Mouse (Mus musculus) adrenal gland, postnatal 25 days (tissue): ENCODE data around the gene Erbb4. TPM values are rescaled to one million over a fixed set of nuclear protein-coding genes. Genes with fewer than 3 reads are reported as not detected.
A peak's percentile ranks its signal among the peaks of the same experiment; 100 is the strongest.

Experiments used
- DNase-seq: peaks from one replicate; pipeline ENCODE4 v3.0.0; 2021; ENCODE audit warnings: mixed read lengths
- long read RNA-seq: library from polyadenylated mRNA; stranded (forward); transcript quantifications from one replicate; pipeline ENCODE4 v2.0.0, GENCODE M21; 2021
- total RNA-seq: library from RNA; stranded (reverse); gene quantifications from 2 replicates; pipeline ENCODE4 v1.2.3, GENCODE M21; 2021

Erbb4 gene
- 0.81 and 0.94 TPM in 2 replicates for total RNA-seq
- long read RNA-seq: 0 reads

- DNase-seq: peak; percentile 11
Observed at GRCm38 (mm10) chr1:69107485-69108158, at the start of gene Erbb4. Gene Erbb4 (minus strand): TSS chr1:69108059.

GRCm38 (mm10) chr1:69157346-69157745 lies 49.5 kb upstream of the Erbb4 start:
- DNase-seq: no peak

- DNase-seq: no peak
Observed at GRCm38 (mm10) chr1:69141341-69141740, 33.5 kb upstream of the Erbb4 start.

GRCm38 (mm10) chr1:69139519-69139868 lies 31.6 kb upstream of the Erbb4 start:
- DNase-seq: no peak

GRCm38 (mm10) chr1:69138856-69139518 lies 31.1 kb upstream of the Erbb4 start:
- DNase-seq: peak; percentile 18

- DNase-seq: no peak
Observed at GRCm38 (mm10) chr1:69124147-69124848, 16.4 kb upstream of the Erbb4 start.

GRCm38 (mm10) chr1:69118249-69118938 lies 10.5 kb upstream of the Erbb4 start:
- no peak for DNase-seq

GRCm38 (mm10) chr1:69108159-69108925 lies 483 bp upstream of the Erbb4 start:
- peak; percentile 54 for DNase-seq

- DNase-seq: peak; percentile 39
Observed at GRCm38 (mm10) chr1:69106937-69107461, 860 bp downstream of the Erbb4 start.

GRCm38 (mm10) chr1:69106322-69106761 lies 1.5 kb downstream of the Erbb4 start:
- DNase-seq: peak; percentile 56

- DNase-seq: peak; percentile 42
Observed at GRCm38 (mm10) chr1:69105493-69106321, 2.2 kb downstream of the Erbb4 start.

- no peak for DNase-seq
Observed at GRCm38 (mm10) chr1:69105096-69105492, 2.8 kb downstream of the Erbb4 start.

GRCm38 (mm10) chr1:69103211-69103706 lies 4.6 kb downstream of the Erbb4 start:
- no peak for DNase-seq

GRCm38 (mm10) chr1:69101670-69102069 lies 6.2 kb downstream of the Erbb4 start:
- DNase-seq: no peak

- DNase-seq: no peak
Observed at GRCm38 (mm10) chr1:69093052-69093451, 14.8 kb downstream of the Erbb4 start.

GRCm38 (mm10) chr1:69089331-69089730 lies 18.5 kb downstream of the Erbb4 start:
- DNase-seq: no peak

- no peak for DNase-seq
Observed at GRCm38 (mm10) chr1:69085753-69086152, 22.1 kb downstream of the Erbb4 start.

- DNase-seq: no peak
Observed at GRCm38 (mm10) chr1:69048918-69049317, 58.9 kb downstream of the Erbb4 start.

- no peak for DNase-seq
Observed at GRCm38 (mm10) chr1:69046228-69046978, 61.5 kb downstream of the Erbb4 start.

- DNase-seq: no peak
Observed at GRCm38 (mm10) chr1:69027816-69028215, 80.0 kb downstream of the Erbb4 start.
